Mouse (Mus musculus) hindlimb bud, embryonic 11.5 days (tissue): ENCODE measurements around the gene Serinc4.
"Not testable (repeated sequence)": the region's sequence is repeated elsewhere in the genome, so short reads cannot be mapped to it uniquely, and the experiment has no call there.

Experiments
- DNase-seq: peaks from one replicate; pipeline ENCODE4 v3.0.0-alpha.2; 2012; ENCODE audit warnings: low read depth, low spot score; ENCODE audit errors: extremely low spot score

Gene Serinc4

GRCm38 (mm10) chr2:121456692-121457642, at the start of gene Serinc4:
TSS of gene Serinc4 (minus strand) at chr2:121456781.
- no peak for DNase-seq

- not testable (repeated sequence) for DNase-seq
These were observed 45.0 kb upstream of the Serinc4 start for GRCm38 (mm10) chr2:121501550-121501949.

GRCm38 (mm10) chr2:121484403-121484802, 27.8 kb upstream of the Serinc4 start:
- DNase-seq: not testable (repeated sequence)

- DNase-seq: no peak
These were observed 27.0 kb upstream of the Serinc4 start for GRCm38 (mm10) chr2:121483576-121483975.

GRCm38 (mm10) chr2:121480916-121481315, 24.3 kb upstream of the Serinc4 start:
- DNase-seq: not testable (repeated sequence)

GRCm38 (mm10) chr2:121480498-121480897, 23.9 kb upstream of the Serinc4 start:
- no peak for DNase-seq

GRCm38 (mm10) chr2:121477491-121478266, 21.1 kb upstream of the Serinc4 start:
- DNase-seq: no peak

- not testable (repeated sequence) for DNase-seq
These were observed 18.7 kb upstream of the Serinc4 start for GRCm38 (mm10) chr2:121475306-121475705.

GRCm38 (mm10) chr2:121474180-121474535, 17.6 kb upstream of the Serinc4 start:
- no peak for DNase-seq

- peak; percentile 73 for DNase-seq
These were observed 17.0 kb upstream of the Serinc4 start, which contains the start of gene Mfap1b for GRCm38 (mm10) chr2:121473301-121474179. TSS of gene Mfap1b (minus strand) at chr2:121474067.

GRCm38 (mm10) chr2:121472783-121473182, 16.2 kb upstream of the Serinc4 start:
- DNase-seq: not testable (repeated sequence)

- DNase-seq: not testable (repeated sequence)
These were observed 12.4 kb upstream of the Serinc4 start for GRCm38 (mm10) chr2:121468982-121469381.

GRCm38 (mm10) chr2:121460071-121460470, 3.5 kb upstream of the Serinc4 start:
- no peak for DNase-seq

GRCm38 (mm10) chr2:121455534-121455933, 1.0 kb downstream of the Serinc4 start:
- DNase-seq: no peak

GRCm38 (mm10) chr2:121453917-121454316, 2.7 kb downstream of the Serinc4 start:
- DNase-seq: no peak

- no peak for DNase-seq
These were observed 3.6 kb downstream of the Serinc4 start, which contains the start of gene Hypk for GRCm38 (mm10) chr2:121452990-121453389. TSS of gene Hypk (plus strand) at chr2:121453290.

- no peak for DNase-seq
These were observed 4.2 kb downstream of the Serinc4 start for GRCm38 (mm10) chr2:121452361-121452760.

GRCm38 (mm10) chr2:121450093-121450492, 6.5 kb downstream of the Serinc4 start:
- DNase-seq: no peak

GRCm38 (mm10) chr2:121449545-121450011, 7.0 kb downstream of the Serinc4 start:
- no peak for DNase-seq

GRCm38 (mm10) chr2:121448739-121449535, 7.6 kb downstream of the Serinc4 start, which contains the start of gene Serf2:
TSS of gene Serf2 (plus strand) at chr2:121449195.
- peak; percentile 84 for DNase-seq
